Mouse (Mus musculus): Measurements from ENCODE around the gene Gabrb1. TPM values are rescaled to one million over a fixed set of nuclear protein-coding genes. Genes with fewer than 3 reads are reported as not detected.

The Gabrb1 gene
- total RNA-seq, 2 experiments from 2014 or later, result not detected

DNA sequence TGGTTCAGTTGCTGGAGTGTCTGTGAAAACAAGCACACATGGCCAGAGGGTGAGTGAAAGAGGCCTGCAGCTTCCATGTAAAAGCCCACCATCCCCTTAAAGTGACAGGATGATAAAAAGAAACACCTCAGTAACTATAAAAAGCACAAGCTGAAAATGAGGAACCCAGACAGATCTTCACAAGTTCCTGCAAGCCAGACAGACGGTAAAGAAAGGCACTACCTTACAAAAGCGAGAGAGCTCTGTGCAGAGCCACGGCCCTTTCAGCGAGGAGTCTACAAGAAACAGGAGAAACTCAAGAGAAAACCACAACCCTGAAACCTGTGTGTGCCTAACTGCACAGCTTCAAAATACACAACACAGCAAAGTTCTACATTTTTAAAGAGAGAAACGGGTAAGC, 504.9 kb downstream of the Gabrb1 start:
- DNase-seq, result no peak

- DNase-seq, result no peak
Observed at GRCm38 (mm10) chr5:72164386-72164785, 506.5 kb downstream of the Gabrb1 start.

DNA sequence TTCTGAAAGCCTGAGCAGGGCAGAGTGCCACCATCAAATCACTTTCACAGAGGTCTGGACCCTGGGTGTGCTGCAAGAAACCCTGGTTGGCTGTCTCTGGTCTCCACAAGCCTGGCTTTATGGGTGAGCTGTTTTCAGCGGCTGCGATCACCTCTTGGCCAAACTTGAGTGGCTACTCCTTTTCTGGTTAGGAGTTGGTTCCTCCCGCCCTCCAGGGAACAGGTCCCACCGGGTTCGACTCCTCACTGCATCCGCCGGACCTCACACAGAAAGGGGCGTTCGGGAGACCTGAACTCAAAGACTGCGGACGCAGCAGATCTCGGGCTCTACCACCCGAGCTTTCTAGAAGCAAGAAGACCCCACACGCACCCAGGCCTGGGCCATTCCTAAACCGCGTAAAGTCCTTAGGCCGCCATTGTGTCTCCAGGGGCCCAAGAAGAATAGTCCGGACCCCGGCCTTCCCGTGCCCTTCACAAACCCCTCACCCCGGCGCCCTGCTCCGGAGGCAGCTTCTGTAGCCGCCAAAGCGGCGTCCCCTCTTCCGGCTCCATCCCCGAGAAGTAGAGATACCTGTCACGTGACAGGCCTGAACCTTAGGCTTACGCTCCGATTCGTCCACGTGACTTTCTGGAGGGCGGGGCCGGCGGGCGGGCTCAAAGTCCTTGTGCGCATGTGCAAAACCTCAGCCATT, 509.8 kb downstream of the Gabrb1 start, which contains the start of gene Commd8:
Commd8 (minus strand) TSS at position 596 of the 691 bp plus-strand sequence.
- peak; percentile 93 for DNase-seq

DNA sequence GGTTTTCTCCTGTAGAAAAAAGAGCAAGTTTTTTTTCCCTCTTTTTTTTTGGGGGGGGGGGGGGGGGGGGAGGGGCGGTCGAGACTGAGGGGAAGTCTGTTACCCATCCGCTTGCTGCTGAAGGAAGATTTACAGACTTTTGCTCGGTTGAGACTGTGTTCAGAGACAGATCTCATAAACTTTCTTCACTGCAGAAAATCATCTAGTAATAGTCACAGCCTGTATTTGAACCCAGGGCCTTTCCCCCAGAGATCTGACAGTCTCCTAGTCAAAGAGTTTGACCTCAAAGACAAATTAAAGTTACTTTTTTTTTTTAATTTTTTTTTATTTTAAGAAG, 510.3 kb downstream of the Gabrb1 start:
- no peak for DNase-seq

DNA sequence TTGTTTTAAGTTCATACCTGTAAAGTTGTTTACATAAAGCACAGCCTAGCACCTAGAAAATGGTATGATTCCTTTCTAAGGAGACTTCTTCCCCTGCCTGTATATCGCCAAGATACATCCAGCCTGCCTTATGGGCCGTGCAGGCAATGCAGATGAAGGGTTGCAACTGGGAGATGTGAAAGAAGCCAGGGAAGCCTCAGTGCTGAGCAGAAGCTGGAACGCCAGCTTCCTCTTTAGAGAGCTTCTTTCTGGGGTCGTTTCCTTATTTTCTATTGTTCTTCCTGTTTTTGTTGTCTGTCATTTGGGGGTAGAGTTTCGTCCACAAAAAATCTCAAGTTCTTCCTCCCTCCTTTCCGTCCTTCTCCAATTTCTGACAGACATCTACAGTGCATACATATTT, 512.2 kb downstream of the Gabrb1 start:
- DNase-seq, result no peak

DNA sequence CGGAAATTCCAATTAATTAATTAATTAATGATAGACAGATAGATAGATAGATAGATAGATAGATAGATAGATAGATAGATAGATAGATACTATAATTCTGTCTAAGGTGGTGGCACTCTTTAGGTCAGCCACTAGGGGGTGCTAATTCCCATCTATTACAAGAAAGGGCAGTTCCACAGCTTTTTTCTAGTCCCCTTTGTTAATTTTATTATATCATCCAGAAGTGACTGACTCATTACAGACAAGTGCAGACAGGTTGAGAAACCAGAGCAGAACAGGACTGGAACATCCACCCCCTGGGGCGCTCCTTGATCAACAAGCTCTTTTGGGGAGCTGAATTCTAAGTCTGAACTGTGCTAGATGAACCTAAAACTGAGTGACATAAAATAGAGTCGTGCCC, 514.8 kb downstream of the Gabrb1 start:
- no peak for DNase-seq

DNA sequence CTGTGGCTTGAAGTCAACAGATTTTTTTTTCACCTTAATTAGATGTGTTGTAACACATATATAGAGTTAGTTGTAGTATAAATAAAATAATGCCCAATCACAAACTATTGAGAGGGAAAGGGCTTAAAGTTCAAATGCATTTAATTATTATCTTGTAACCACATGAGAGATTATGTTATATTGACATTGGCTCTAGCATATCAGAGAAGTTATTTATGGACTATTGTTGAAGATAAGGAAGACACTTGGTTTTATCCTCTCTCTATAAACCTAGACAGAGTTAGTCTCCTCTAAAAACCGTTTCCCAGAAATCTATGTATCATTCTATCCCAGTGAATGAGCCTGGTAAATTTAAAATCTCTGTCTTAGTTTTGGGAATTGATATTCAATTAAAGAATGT, 515.6 kb downstream of the Gabrb1 start:
- no peak for DNase-seq

DNA sequence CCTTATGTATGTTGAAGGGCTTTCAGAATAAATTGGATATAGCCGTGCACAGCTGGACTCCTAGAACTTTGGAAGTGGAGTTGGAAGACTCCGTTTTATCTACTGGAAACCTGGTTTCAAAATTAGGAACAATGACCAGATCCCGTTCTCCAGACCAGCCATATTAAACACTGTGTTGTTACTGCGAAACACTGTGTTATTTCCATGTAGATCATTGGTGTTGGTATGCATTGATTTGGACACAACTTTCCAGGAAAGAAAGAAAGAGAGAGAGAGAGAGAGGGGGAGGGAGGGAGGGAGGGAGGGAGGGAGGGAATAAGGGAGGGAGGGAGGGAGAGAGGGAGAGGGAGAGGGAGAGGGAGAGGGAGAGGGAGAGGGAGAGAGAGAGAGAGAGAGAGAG, 517.1 kb downstream of the Gabrb1 start:
- no peak for DNase-seq

DNA sequence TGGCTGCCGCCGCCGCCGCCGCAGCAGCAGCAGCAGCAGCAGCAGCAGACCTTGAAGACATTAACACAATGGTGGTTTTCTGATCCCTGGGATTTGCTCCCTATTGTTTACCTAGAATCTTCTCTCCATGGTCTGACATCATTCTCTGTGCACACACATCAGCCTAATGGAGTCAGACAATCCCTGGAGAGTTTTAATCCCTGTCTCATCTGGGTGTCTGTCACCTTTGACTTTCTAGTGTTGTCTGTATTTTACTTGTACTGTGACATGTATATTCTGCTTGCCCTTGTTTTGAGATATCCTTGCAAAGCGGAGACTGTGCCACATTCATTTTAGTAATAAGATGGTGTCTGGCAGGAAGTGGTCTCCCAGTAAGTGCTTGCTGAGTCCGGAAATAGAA, 517.6 kb downstream of the Gabrb1 start:
- DNase-seq, result no peak

DNA sequence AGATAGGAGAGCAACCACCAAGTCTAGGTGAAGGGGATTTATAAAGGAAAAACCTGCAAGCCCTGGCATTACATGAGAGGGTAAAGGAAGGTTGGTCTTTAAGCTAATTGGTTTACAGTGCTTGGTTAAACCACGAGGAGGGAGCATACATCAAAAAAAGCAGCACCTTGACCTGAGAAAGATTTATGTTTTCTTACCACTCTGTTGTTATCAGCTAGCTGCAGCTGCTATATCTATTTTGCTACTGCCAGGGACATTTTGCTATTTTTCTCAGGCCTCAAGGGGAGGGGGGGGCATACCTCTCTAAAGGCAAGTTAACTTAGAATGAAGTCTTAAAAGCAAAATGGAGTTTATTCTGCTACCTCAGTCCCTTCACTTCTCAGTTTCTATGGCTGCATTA, 523.3 kb downstream of the Gabrb1 start:
- no peak for DNase-seq

DNA sequence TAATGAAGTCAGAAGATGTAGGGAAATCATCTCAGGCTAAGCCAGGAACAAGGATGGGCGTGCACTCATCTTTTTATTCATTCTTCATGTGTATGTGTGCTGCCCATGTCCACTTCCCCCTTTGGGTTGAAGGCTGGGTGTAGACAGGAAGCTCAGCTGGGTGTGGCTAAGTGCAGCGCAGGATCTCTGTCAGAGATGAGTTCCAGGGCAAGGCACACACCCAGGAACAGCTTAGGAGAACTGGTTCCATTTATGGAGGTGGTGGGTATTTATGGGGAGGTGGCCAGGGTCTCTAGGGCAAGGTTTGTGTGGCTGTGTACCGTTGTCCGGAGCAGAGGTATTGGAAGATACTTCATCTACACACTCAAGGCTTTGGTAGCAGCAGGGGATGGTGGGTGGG, 524.9 kb downstream of the Gabrb1 start:
- DNase-seq, result no peak

DNA sequence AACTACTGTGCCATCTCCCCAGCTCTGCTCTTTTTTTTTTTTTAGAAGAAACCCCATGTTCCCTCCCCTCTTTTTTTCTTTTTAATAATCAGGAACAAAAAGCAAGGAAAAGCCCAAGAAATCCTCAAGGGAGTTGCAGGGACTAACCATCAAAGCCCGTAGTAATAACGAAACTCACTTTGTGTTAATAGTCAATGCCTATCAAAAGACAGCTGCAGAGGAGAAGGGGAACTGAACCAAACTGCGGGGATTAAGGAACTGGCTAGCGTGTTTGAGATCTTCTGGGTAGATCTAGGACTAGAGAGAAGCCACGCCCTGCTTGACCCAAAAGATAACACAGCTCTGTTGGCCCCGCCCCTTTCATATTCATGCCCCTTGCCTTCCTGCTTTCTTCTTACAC, 526.0 kb downstream of the Gabrb1 start:
- peak; percentile 13 for DNase-seq

DNA sequence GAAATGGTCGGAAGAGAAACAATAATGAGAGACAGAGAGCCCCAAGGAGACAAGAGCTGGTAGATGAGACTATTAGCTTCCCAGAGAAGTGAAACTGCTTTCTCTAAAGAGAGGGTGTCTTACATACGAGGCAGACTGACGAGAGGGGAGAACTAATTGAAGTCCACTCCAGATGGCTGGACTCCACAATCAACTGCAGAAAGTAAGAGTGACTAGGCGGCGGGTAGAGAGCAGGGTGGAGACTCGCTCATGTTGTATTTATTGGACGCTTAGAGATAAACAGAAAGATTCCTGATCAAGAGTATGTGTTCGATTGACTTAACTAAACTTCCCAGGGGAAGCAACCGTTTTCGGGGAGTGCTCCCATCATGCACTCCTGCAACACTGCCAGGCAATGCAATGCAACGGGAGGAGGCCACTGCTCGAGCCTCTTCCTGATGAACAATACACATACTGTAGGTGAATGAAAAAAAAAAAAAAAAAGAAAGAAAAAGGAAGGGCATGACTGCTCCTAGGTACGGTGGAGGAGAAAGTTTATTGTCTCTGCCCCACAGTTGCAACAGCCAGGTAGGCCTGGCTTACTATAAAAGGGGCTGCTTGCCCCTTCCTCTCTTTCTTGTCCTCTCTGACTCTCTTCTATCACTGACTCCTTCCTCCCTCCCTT, 526.7 kb downstream of the Gabrb1 start:
- no peak for DNase-seq

- no peak for DNase-seq
Observed at GRCm38 (mm10) chr5:72191154-72191553, 533.2 kb downstream of the Gabrb1 start.

DNA sequence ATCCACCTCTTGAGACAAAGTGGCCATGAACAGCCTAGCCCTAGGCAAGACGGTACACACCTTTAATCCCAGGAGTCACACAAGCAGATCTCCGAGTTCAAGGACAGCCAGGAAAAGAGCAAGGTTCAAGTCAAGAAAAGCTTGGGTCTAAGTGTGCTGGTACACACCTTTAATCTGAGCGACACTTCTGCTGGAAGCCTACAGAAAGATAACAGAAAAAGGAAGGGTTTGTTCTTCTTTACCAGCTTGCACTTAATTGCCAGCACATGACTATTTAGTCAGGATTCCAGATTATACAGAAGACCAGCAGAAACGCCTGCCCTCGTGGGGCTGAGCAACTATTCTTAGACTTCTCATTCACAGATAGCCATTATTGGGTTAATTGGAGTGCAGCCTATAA, 534.0 kb downstream of the Gabrb1 start:
- DNase-seq, result no peak

DNA sequence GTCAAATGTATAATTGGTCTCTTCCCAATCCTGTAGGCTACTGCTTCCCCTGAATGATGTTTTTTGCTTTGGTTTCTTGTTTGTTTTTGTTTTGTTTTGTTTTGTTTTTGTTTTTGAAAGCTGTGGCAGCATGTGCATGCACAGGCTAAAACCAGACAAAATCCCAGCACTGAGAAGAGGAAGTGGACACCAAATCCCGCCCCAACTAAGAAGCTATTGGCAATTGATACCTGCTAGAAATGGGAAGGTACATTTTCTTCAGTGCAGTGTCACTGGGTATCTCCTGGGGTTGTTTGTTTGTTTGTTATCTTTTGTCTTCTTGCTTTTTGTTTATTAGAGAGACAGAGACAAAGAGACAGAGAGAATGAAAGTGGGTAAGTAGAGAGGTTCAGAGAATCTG, 537.5 kb downstream of the Gabrb1 start:
- DNase-seq, result no peak

Other genes with a start within 250 kb of the Gabrb1 start
- gene Cox7b2, start 109.9 kb upstream of the Gabrb1 start, total RNA-seq (2021), result not detected
- gene Gabra4, start 195 bp downstream of the Gabrb1 start, total RNA-seq (2021), result not detected